Mouse (Mus musculus) kidney, embryonic 15.5 days (tissue): Measurements from ENCODE around the gene Krtap4-1. TPM values are rescaled to one million over a fixed set of nuclear protein-coding genes. Genes with fewer than 3 reads are reported as not detected.

Experiments
- ATAC-seq: fragments of 200-750 bp; cut with Nextera tagmentation; replicated peaks from 2 replicates; pipeline ENCODE4 v1.8.0; 2017; ENCODE audit warnings: moderate TSS enrichment; ENCODE audit not compliant: low FRiP score
- H3K27ac ChIP-seq: fragments of 300-500 bp; sonication (generic); 2 replicates; pipeline ENCODE4 v1.5.1; 2015; ENCODE audit warnings: mild to moderate bottlenecking, inconsistent platforms
- H3K27me3 ChIP-seq: fragments of 300-500 bp; sonication (generic); 2 replicates; pipeline ENCODE4 v1.6.1; 2015; ENCODE audit warnings: inconsistent platforms
- H3K36me3 ChIP-seq: fragments of 300-500 bp; sonication (generic); 2 replicates; pipeline ENCODE4 v1.6.1; 2015; ENCODE audit warnings: inconsistent platforms
- H3K4me1 ChIP-seq: fragments of 300-500 bp; sonication (generic); 2 replicates; pipeline ENCODE4 v1.6.1; 2015; ENCODE audit warnings: inconsistent platforms
- H3K4me2 ChIP-seq: fragments of 300-500 bp; sonication (generic); 2 replicates; pipeline ENCODE4 v1.6.1; 2015; ENCODE audit warnings: moderate library complexity, mild to moderate bottlenecking, inconsistent platforms
- H3K4me3 ChIP-seq: fragments of 300-500 bp; sonication (generic); replicated peaks from 2 replicates; pipeline ENCODE4 v1.5.1; 2015; ENCODE audit warnings: mild to moderate bottlenecking, inconsistent platforms
- H3K9ac ChIP-seq: fragments of 300-500 bp; sonication (generic); 2 replicates; pipeline ENCODE4 v1.6.1; 2015; ENCODE audit warnings: mild to moderate bottlenecking, inconsistent platforms
- H3K9me3 ChIP-seq: fragments of 300-500 bp; sonication (generic); replicated peaks from 2 replicates; pipeline ENCODE4 v1.6.1; 2016; ENCODE audit warnings: inconsistent platforms
- WGBS: fragments of 180-500 bp; shearing (Covaris S2); methylation state at CpG from one replicate; pipeline ENCODE4 v1.1.7; 2015; ENCODE audit warnings: mixed read lengths; 5-methylcytosine and 5-hydroxymethylcytosine counted together
- polyA plus RNA-seq: library from polyadenylated mRNA; unstranded; fragments of >200 nt; fragmentation: Nextera tagmentation; extraction: Ambion mirVana; gene quantifications from 2 replicates; pipeline ENCODE4 v1.2.1, GENCODE M21; 2015

Krtap4-1 gene
- polyA plus RNA-seq, 1 experiment from 2014 or later: not detected

GRCm38 (mm10) chr11:99581564-99581963 is 46.5 kb downstream of the Krtap4-1 start:
- H3K27ac ChIP-seq: no peak overlapping the region
- H3K4me3 ChIP-seq: no peak overlapping the region
- no peak overlapping the region for H3K9ac ChIP-seq
- no peaks in the 10 kb centered on the region for H3K9me3 ChIP-seq
- WGBS: 82% methylated on average over 6 of the region's 6 CpGs
- no peak for ATAC-seq
- H3K27me3 ChIP-seq: no peaks in the 10 kb centered on the region
- H3K4me2 ChIP-seq: no peak overlapping the region
- H3K4me1 ChIP-seq: no peaks in the 10 kb centered on the region
- no peaks in the 10 kb centered on the region for H3K36me3 ChIP-seq

GRCm38 (mm10) chr11:99581051-99581450 is 47.0 kb downstream of the Krtap4-1 start:
- no peak for ATAC-seq

GRCm38 (mm10) chr11:99580636-99581035 is 47.4 kb downstream of the Krtap4-1 start, which contains the start of gene Krtap1-5:
Gene Krtap1-5, minus strand, starts transcription at chr11:99581016.
- Histone ChIP-seq H3K4me2 (no peak within 1 kb of the TSS), H3K27me3 (no peaks in the 10 kb centered on the region), H3K9me3 (no peaks in the 10 kb centered on the region), H3K27ac (no peak within 1 kb of the TSS), H3K4me1 (no peaks in the 10 kb centered on the region), H3K4me3 (no peak within 1 kb of the TSS), H3K36me3 (no peaks in the 10 kb centered on the region), H3K9ac (no peak within 1 kb of the TSS)
- no peak for ATAC-seq
- 83% methylated on average over 6 of the region's 6 CpGs for WGBS

More at GRCm38 (mm10) chr11:99581051-99581450, 47.0 kb downstream of the Krtap4-1 start:
- Histone ChIP-seq H3K4me2 (no peak overlapping the region), H3K9ac (no peak overlapping the region), H3K27me3 (no peaks in the 10 kb centered on the region), H3K36me3 (no peaks in the 10 kb centered on the region), H3K4me1 (no peaks in the 10 kb centered on the region), H3K9me3 (no peaks in the 10 kb centered on the region), H3K4me3 (no peak overlapping the region), H3K27ac (no peak overlapping the region)
- 91% methylated on average over 5 of the region's 5 CpGs for WGBS

Other genes with a start within 250 kb of the Krtap4-1 start
- gene Krt10, start 238.9 kb downstream of the Krtap4-1 start, polyA plus RNA-seq: 28.7 and 35.2 TPM in 2 replicates
- not detected in 2 replicates for gene Krt12, start 206.0 kb downstream of the Krtap4-1 start, polyA plus RNA-seq
- gene Krt20, start 190.1 kb downstream of the Krtap4-1 start, polyA plus RNA-seq: 1.2 and 1.7 TPM in 2 replicates
- gene Krt23, start 135.1 kb downstream of the Krtap4-1 start, polyA plus RNA-seq: 19.9 and 20.3 TPM in 2 replicates
- 0.32 and 0.43 TPM in 2 replicates for gene Krt39, start 106.9 kb downstream of the Krtap4-1 start, polyA plus RNA-seq
- not detected in 2 replicates for gene Krt40, start 85.1 kb downstream of the Krtap4-1 start, polyA plus RNA-seq
- not detected in 2 replicates for gene Krtap3-3, start 77.4 kb downstream of the Krtap4-1 start, polyA plus RNA-seq
- not detected in 2 replicates for gene Krtap3-2, start 71.4 kb downstream of the Krtap4-1 start, polyA plus RNA-seq
- not detected in 2 replicates for gene Gm11939, start 68.8 kb downstream of the Krtap4-1 start, polyA plus RNA-seq
- not detected in 2 replicates for gene Krtap3-1, start 61.6 kb downstream of the Krtap4-1 start, polyA plus RNA-seq
- gene Krtap1-5, start 47.2 kb downstream of the Krtap4-1 start, polyA plus RNA-seq: not detected in 2 replicates
- gene Krtap1-4, start 44.6 kb downstream of the Krtap4-1 start, polyA plus RNA-seq: not detected in 2 replicates
- gene Krtap1-3, start 36.9 kb downstream of the Krtap4-1 start, polyA plus RNA-seq: not detected in 2 replicates
- not detected in 2 replicates for gene Krtap9-3, start 30.1 kb downstream of the Krtap4-1 start, polyA plus RNA-seq
- gene Gm11938, start 24.9 kb downstream of the Krtap4-1 start, polyA plus RNA-seq: not detected in 2 replicates
- not detected in 2 replicates for gene Gm11937, start 18.0 kb downstream of the Krtap4-1 start, polyA plus RNA-seq
- not detected in 2 replicates for gene Krtap2-4, start 13.4 kb downstream of the Krtap4-1 start, polyA plus RNA-seq
- not detected in 2 replicates for gene Gm11562, start 7.8 kb downstream of the Krtap4-1 start, polyA plus RNA-seq
- gene Krtap4-2, start 6.8 kb upstream of the Krtap4-1 start, polyA plus RNA-seq: not detected in 2 replicates
- gene Krtap4-7, start 15.9 kb upstream of the Krtap4-1 start, polyA plus RNA-seq: not detected in 2 replicates
- not detected in 2 replicates for gene Gm11555, start 22.0 kb upstream of the Krtap4-1 start, polyA plus RNA-seq
- not detected in 2 replicates for gene Gm11563, start 30.7 kb upstream of the Krtap4-1 start, polyA plus RNA-seq
- not detected in 2 replicates for gene Krtap4-6, start 37.7 kb upstream of the Krtap4-1 start, polyA plus RNA-seq
- gene Gm14190, start 62.5 kb upstream of the Krtap4-1 start, polyA plus RNA-seq: not detected in 2 replicates
- not detected in 2 replicates for gene Gm14180, start 106.1 kb upstream of the Krtap4-1 start, polyA plus RNA-seq
- gene Gm11595, start 144.7 kb upstream of the Krtap4-1 start, polyA plus RNA-seq: not detected in 2 replicates
- not detected in 2 replicates for gene Krtap4-8, start 152.5 kb upstream of the Krtap4-1 start, polyA plus RNA-seq
- not detected in 2 replicates for gene Krtap4-9, start 157.0 kb upstream of the Krtap4-1 start, polyA plus RNA-seq
- gene Gm11596, start 165.2 kb upstream of the Krtap4-1 start, polyA plus RNA-seq: not detected in 2 replicates
- gene Gm11569, start 170.7 kb upstream of the Krtap4-1 start, polyA plus RNA-seq: not detected in 2 replicates
- gene Gm11554, start 176.2 kb upstream of the Krtap4-1 start, polyA plus RNA-seq: not detected in 2 replicates
- not detected in 2 replicates for gene Krtap4-13, start 181.7 kb upstream of the Krtap4-1 start, polyA plus RNA-seq
- not detected in 2 replicates for gene Gm11564, start 187.4 kb upstream of the Krtap4-1 start, polyA plus RNA-seq
- not detected in 2 replicates for gene 2300003K06Rik, start 209.8 kb upstream of the Krtap4-1 start, polyA plus RNA-seq
- not detected in 2 replicates for gene Krtap4-16, start 223.4 kb upstream of the Krtap4-1 start, polyA plus RNA-seq
- gene Gm11568, start 229.7 kb upstream of the Krtap4-1 start, polyA plus RNA-seq: not detected in 2 replicates
- gene Gm11559, start 236.2 kb upstream of the Krtap4-1 start, polyA plus RNA-seq: not detected in 2 replicates
- not detected in 2 replicates for gene Krtap9-1, start 245.2 kb upstream of the Krtap4-1 start, polyA plus RNA-seq